Mouse (Mus musculus) G1E (cell line): ENCODE measurements at regions not wholly inside any gene's neighbourhood (a gene's known extent, or its start where the extent isn't known, plus 50 kb on each side); places are given as distances from the start of the nearest gene placed in this dataset.

Source experiments
- ATAC-seq: 2 replicates; pipeline ENCODE4 v1.8.0; 2016; ENCODE audit warnings: mild to moderate bottlenecking; ENCODE audit not compliant: insufficient number of reproducible peaks, poor library complexity, low FRiP score, severe bottlenecking; ENCODE audit errors: extremely low read depth
- DNase-seq: peaks from one replicate; pipeline ENCODE4 v3.0.0; 2012; ENCODE audit warnings: low spot score
- H3K27me3 ChIP-seq: 2 replicates; pipeline ENCODE4 v1.6.1; 2012; ENCODE audit warnings: mild to moderate bottlenecking, low read length, inconsistent platforms; ENCODE audit not compliant: insufficient read depth
- H3K36me3 ChIP-seq: replicated peaks from 2 replicates; pipeline ENCODE3; 2012; ENCODE audit warnings: mild to moderate bottlenecking, inconsistent platforms
- H3K4me1 ChIP-seq: 2 replicates; pipeline ENCODE4 v1.6.1; 2012; ENCODE audit warnings: low read depth, low read length, inconsistent platforms, mixed read lengths; ENCODE audit not compliant: insufficient read depth
- H3K4me3 ChIP-seq: 2 replicates; pipeline ENCODE4 v1.5.1; 2012; ENCODE audit warnings: low read depth, mild to moderate bottlenecking, inconsistent platforms, low read length, moderate library complexity, mixed read lengths
- H3K9me3 ChIP-seq: replicated peaks from 2 replicates; pipeline ENCODE4 v1.6.1; 2012; ENCODE audit warnings: inconsistent platforms
- CTCF ChIP-seq: IDR thresholded peaks from 2 replicates; pipeline ENCODE4 v1.5.1; 2012; ENCODE audit warnings: low read depth, low read length, inconsistent platforms, mixed read lengths
- GATA1 ChIP-seq: IDR thresholded peaks from 2 replicates; pipeline ENCODE4 v1.6.1; 2012; ENCODE audit warnings: borderline replicate concordance, low read length, inconsistent platforms, mixed read lengths
- GATA2 ChIP-seq: IDR thresholded peaks from 2 replicates; pipeline ENCODE4 v1.6.1; 2012; ENCODE audit warnings: low read depth, low read length, inconsistent platforms, borderline replicate concordance
- POLR2AphosphoS5 ChIP-seq: IDR thresholded peaks from 2 replicates; pipeline ENCODE4 v1.6.1; 2012; ENCODE audit warnings: low read depth, low read length, inconsistent platforms; ENCODE audit not compliant: insufficient replicate concordance
- TAL1 ChIP-seq: conservative IDR thresholded peaks from 2 replicates; pipeline ENCODE4 v1.6.1; 2012; ENCODE audit warnings: low read depth, low read length, inconsistent platforms, mixed read lengths

- H3K36me3 ChIP-seq, result no peaks in the 10 kb centered on the region
- no peak overlapping the region for H3K4me3 ChIP-seq
- no peaks in the 10 kb centered on the region; the same call in 1 of the 2 replicates for H3K27me3 ChIP-seq
- H3K9me3 ChIP-seq, result no peaks in the 10 kb centered on the region
- H3K4me1 ChIP-seq, result no peaks in the 10 kb centered on the region
- DNase-seq, result no peak
- TF ChIP-seq GATA2 (no peak), CTCF (no peak), POLR2AphosphoS5 (no peak), GATA1 (no peak), TAL1 (no peak)
- no peak for ATAC-seq
Observed at GRCm38 (mm10) chr9:71420064-71420463, 65.7 kb downstream of the Polr2m start.

GRCm38 (mm10) chr9:71418531-71418930 is 67.2 kb downstream of the Polr2m start:
- TF ChIP-seq POLR2AphosphoS5 (no peak), CTCF (no peak), GATA1 (no peak), TAL1 (no peak), GATA2 (no peak)
- no peaks in the 10 kb centered on the region for H3K9me3 ChIP-seq
- H3K4me1 ChIP-seq, result no peaks in the 10 kb centered on the region
- H3K27me3 ChIP-seq, result no peaks in the 10 kb centered on the region; the same call in 1 of the 2 replicates
- no peak overlapping the region for H3K4me3 ChIP-seq
- DNase-seq (no peak), ATAC-seq (no peak)
- H3K36me3 ChIP-seq, result no peaks in the 10 kb centered on the region

GRCm38 (mm10) chr9:71417248-71417647 is 68.5 kb downstream of the Polr2m start:
- no peak for ATAC-seq
- Histone ChIP-seq H3K27me3 (peaks cover 2% of the 10 kb centered on the region; the same call in 1 of the 2 replicates), H3K4me3 (no peak overlapping the region), H3K36me3 (no peaks in the 10 kb centered on the region), H3K9me3 (no peaks in the 10 kb centered on the region), H3K4me1 (no peaks in the 10 kb centered on the region)
- TF ChIP-seq TAL1 (no peak), POLR2AphosphoS5 (no peak), GATA2 (no peak), CTCF (no peak), GATA1 (no peak)
- no peak for DNase-seq

GRCm38 (mm10) chr9:71411171-71411570 is 74.6 kb downstream of the Polr2m start:
- TF ChIP-seq TAL1 (no peak), CTCF (no peak), POLR2AphosphoS5 (no peak), GATA2 (no peak), GATA1 (no peak)
- H3K4me3 ChIP-seq, result no peak overlapping the region
- ATAC-seq, result no peak

GRCm38 (mm10) chr9:71409925-71410324 is 75.8 kb downstream of the Polr2m start:
- no peaks in the 10 kb centered on the region for H3K36me3 ChIP-seq
- ATAC-seq (no peak), DNase-seq (no peak)
- no peaks in the 10 kb centered on the region for H3K4me1 ChIP-seq
- H3K27me3 ChIP-seq, result peaks cover 13% of the 10 kb centered on the region
- peaks cover 4% of the 10 kb centered on the region; the same call in 1 of the 2 replicates for H3K9me3 ChIP-seq
- no peak overlapping the region for H3K4me3 ChIP-seq
- TF ChIP-seq POLR2AphosphoS5, result no peak
- no peak for TF ChIP-seq GATA1
- no peak for TF ChIP-seq GATA2
- no peak for TF ChIP-seq TAL1
- TF ChIP-seq CTCF, result no peak

More at GRCm38 (mm10) chr9:71411171-71411570, 74.6 kb downstream of the Polr2m start:
- Histone ChIP-seq H3K9me3 (peaks cover 4% of the 10 kb centered on the region; the same call in 1 of the 2 replicates), H3K36me3 (no peaks in the 10 kb centered on the region), H3K4me1 (no peaks in the 10 kb centered on the region), H3K27me3 (peaks cover 8% of the 10 kb centered on the region)
- no peak for DNase-seq

- Histone ChIP-seq H3K36me3 (no peaks in the 10 kb centered on the region), H3K4me3 (no peak overlapping the region), H3K4me1 (no peaks in the 10 kb centered on the region), H3K9me3 (peaks cover 4% of the 10 kb centered on the region; the same call in 1 of the 2 replicates), H3K27me3 (peaks cover 13% of the 10 kb centered on the region)
- TF ChIP-seq CTCF, result no peak
- no peak for TF ChIP-seq GATA2
- TF ChIP-seq POLR2AphosphoS5, result no peak
- no peak for TF ChIP-seq GATA1
- TF ChIP-seq TAL1, result no peak
- ATAC-seq, result no peak
- no peak for DNase-seq
Observed at GRCm38 (mm10) chr9:71408946-71409345, 76.8 kb downstream of the Polr2m start.
